Mouse (Mus musculus) T-cell, adult 66 days (primary cell): ENCODE measurements around the gene Tlr4. TPM values are rescaled to one million over a fixed set of nuclear protein-coding genes. Genes with fewer than 3 reads are reported as not detected.

ENCODE experiments used
- total RNA-seq, 2 experiments: library from RNA; stranded (reverse); gene quantifications; 3 replicates in 1 of 2; 4 replicates in 1 of 2; pipeline ENCODE4 v1.2.4; 2023

Tlr4 gene
- under 1 TPM; 0.24 to 0.90 TPM for total RNA-seq

DNA sequence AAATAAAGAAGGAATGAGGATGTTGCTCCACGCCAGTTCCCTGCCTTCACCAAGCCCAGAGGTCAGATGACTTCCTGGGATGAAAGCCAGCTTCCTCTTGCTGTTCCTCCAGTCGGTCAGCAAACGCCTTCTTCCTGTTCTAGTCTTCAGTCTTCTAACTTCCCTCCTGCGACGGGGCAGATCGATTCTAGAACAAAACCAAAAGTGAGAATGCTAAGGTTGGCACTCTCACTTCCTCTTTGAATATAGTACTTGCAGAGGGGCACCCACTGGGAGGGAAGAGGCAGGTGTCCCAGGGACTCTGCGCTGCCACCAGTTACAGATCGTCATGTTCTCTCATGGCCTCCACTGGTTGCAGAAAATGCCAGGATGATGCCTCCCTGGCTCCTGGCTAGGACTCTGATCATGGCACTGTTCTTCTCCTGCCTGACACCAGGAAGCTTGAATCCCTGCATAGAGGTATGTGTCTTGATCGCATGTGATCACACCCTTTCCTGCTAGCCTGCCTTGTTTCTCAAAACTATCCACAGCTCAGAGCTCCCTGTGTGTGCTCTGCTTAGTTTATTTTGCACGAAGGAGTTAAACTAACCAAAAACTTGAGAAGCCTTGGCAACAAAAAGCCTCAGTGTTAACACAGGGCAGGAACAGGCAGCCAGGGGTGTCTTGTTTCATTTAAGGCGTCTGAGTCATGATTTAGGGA, at the start of gene Tlr4:
TSS of gene Tlr4 (plus strand) at position 122 of the 700 bp plus-strand sequence.

